Mouse (Mus musculus): ENCODE measurements around the gene Rasal1. TPM values are rescaled to one million over a fixed set of nuclear protein-coding genes. Genes with fewer than 3 reads are reported as not detected.
A peak's percentile ranks its signal among the peaks of the same experiment; 100 is the strongest.

Rasal1 gene
- not detected for total RNA-seq (2021)
- long read RNA-seq, experiment 1, result 0 reads
- long read RNA-seq, experiment 2, result 0 reads

DNA sequence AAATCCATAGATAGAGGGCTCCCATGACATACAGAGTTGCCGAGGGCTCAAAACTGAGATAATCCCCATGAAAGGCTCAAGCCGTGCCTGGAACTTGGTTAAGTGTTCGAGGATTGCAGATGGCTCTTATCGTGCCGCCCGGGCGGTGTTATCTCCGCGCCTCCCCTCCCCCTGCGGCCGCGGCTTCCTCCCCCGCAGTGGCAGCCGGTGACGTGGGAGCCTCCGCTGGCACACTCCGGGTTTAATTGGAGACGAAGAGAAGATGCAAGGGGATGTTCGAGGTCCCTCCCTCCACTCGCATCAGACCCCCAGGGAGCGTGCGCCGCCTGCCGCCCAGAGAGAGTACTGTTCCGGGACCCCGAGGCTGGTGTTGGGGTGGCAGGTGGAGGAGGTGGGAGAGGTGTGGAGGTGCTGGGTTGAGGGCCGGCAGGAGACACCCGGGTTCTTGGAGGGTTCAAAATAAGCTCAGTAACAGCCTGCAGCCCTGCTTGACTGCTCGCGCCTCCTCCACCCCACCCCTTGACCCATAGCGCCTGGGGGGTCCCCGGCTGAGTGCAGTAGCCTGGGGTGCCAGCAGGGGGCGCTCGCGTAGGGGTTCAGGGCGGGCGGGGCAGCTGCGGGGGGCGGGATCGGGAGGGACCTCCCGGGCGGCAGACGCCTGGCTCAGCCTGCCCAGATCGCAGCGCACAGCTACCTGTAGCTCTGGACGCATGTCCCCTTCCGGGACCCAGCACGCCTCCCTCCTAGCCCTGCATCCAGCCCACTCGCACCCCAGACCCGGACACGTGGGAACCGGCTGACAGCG, at the start of gene Rasal1:
Rasal1 (plus strand) TSS at position 244 of the 805 bp plus-strand sequence.
- peak; percentile 35 for DNase-seq

DNA sequence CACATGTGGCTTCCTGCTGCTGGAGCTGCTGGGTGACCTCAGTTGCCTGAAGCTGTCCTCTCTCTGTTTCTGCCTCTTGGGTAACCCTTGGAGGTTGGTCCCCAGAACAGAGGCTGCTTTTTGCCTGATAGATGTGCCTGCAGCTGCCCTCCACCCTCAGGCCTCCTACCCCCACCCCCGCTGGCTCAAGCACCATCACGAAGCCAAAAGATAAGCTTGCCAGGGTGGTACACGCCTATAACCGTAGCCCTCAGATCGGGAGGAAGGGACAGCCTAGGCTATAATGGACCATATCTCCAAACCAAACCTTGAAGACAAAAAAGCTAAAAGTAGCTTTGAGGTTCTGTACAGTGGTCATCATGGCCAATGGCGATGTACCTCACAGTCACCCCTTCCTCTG, 49.0 kb upstream of the Rasal1 start:
- no peak for DNase-seq

DNA sequence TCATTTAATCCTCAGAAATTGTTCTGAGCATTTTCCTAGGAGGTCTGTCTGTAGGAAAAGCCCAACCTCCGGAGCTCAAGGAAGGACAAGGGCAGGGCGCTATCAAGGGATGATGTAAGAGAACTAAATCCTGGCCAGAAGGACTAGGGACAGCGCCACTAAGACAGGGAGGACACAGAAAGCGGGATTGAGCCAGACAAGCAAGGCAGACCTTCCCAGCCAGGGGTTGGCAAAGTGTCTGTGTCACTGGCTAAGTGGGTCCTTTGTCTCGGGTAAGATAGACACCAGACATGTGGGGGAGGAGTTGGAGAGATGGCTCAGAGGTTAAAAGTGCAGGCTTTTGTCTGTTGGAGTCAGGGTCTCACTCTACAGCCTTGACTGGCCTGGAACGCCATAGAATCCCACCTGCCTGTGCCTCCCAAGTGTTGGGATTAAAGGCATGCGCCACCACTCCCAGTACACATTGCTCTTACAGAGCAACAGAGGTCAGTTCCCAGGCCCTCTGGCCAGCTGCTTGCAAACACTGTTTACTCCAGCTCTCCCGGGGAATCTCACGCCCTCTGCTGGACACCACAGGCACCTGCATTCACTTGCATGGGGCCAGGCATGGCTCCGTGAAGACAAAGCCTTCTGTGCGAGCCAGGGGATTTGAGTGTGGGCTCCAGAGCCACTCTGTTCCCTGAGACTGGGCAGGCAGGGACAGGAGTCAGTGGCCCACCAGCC, 47.5 kb upstream of the Rasal1 start:
- DNase-seq, result no peak

DNA sequence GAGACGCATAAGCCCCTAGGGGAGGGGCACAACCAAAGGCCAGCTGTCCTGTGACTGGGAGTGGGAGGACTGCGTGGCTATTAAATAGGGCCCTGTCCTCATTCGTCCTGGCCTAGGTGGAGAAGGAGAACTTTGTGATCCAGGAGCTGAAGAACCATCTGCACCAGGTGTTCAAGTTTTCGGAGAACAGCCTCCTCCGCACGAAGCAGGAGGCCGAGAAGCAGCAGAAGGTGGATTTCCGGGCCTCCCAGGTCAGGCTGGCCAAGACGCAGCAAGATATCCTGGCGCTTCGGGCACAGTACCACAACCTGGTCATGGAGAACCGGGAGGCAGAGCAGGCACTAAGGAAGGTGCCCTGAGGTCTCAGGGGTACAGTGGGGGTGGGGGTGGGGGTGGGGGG, 46.4 kb upstream of the Rasal1 start:
- DNase-seq, result no peak

DNA sequence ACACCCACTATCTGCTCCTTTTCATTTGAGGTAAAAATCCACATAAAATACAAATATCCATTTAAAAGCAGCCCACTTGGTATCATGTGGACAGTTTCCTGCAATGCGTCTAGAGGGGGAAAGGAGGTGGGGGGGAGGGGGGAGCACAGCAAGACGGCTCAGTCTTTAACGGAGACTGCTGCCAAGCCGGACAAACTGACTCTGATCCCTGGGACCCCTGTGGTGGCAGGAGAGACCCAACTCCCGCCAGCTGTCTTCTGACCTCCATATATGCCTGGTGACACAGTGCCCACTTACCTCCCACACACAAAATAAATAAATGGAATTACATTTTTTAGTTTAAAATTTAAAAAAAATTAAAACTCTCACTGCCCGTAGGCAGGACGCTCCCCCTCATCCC, 45.1 kb upstream of the Rasal1 start:
- no peak for DNase-seq

DNA sequence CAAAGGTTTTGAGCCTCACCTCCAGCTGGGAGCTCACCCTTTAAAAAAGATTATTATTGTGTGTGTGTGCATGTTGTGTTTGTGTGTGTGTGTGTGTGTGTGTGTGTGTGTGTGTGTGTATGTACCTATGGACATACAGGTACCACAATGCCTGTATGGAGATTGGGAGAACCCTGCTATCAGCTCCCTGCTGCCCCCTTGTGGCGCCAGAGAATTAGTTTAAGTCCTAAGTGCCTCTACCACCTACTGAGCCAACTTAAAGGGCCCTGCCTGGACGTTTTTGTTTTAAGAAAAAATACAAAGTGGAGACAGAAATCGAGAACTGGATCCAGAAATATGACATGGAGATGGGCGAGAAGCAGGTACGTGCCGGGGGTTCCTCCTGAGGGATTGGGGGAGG, 43.8 kb upstream of the Rasal1 start:
- peak; percentile 63 for DNase-seq

DNA sequence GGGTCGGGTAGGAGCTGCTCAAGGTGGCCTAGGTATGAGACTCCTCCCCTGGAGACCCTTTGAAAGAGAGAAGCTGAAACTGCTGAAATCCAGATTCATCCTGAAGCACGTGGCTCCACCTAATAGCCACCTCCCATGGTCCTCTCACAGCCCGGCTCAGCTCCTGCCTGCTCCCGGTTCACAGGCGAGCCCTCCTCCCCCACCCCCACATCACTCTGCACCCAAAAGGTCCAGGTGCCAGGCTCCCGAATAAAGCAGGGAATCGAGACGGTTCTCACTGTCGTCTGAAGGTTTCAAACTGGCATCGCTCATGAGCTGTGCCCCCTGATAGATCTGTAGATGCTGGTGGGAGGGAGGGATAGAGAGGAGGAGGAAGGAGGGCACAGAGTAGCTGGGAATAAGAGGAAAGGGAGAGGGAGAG, 43.4 kb upstream of the Rasal1 start:
- no peak for DNase-seq

DNA sequence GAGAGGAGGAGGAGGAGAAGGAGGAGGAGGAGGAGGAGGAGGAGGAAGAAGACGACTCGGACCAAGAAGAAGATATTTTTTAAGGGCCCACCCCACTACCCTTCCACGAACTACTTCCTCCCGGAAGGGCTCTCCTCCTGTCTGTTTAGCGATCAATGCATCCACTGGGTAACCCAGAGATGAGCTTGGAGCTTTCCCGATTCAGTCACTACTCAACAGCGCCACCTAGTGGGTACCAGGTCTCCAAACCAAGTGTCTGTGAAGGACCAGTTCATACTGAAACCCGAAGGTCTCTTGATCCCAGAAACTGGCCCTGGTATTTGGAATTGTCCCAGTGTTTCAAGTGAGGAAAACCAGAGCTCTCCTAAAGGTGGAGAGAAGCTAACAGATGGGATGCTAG, 42.9 kb upstream of the Rasal1 start:
- peak; percentile 77 for DNase-seq

DNA sequence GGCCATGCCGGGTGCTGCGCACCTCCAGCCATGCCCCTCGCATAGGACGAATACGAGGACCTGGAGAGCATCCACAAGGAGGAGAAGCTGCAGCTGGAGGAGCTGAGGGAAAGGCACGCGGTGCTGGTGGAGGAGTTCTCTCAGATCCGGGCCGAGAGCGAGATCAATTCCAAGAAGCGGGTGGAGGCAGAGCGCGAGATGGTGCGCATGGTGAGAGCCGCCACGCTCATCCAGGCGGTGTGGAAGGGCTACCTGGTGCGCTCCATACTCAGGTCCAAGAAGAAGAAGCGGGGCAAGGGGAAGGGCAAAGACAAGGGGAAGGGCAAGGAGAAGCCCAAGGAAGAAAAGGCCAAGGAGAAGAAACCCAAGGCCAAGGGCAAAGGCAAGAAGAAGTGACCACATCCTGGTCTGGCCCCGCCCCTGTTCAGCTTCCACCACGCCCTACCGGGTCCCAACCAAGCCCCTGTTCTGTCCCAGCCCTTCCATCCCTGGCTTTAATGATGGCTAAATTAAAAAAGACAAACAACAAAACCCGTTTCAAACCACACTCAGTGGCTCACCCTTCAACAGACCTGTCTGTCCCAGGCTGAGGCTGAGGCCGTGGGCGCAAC, 41.9 kb upstream of the Rasal1 start:
- no peak for DNase-seq

DNA sequence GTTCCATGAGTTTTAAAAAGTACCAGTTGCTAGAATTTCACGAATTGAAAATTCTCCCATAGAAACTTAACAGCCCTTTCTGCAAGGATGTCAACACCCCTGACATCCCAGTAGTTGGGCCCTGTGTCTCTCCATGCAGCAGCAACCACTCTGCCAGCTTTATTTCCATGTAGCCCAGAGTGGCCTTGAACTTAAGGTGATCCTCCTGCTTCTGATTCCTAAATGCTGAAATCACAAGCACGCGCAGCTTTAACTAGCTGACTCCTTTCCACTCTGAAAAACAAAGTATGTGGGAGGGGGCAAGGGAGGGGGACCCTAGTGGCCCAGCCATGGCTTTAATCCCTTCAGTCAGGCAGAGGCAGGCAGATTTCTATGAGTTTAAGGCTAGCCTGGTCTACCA, 41.3 kb upstream of the Rasal1 start:
- DNase-seq, result no peak

DNA sequence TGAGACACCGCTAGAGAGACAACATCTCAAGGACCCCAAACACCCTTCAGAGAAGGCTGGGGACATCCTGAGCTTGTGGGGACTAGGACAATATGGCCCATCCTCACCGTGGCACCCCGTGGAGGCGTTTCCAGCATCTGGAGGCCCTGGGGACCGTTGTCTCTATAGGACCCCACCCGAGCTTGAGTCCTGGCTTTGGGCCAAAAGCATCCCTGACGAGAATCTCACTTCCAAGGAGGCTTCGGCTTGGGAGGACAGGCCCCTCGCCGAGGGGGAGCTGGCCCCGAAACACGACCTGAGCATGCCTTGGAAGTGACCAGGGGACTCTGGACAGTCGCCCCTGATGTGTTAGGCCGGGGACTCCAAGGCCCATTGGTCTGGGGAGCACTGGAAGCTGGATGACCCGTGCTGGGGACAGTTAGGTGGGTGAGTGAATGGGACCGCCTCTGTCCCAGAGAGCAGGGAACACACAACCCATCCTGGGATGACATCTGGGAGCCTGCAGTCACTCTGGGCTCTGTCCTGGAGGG, 39.3 kb upstream of the Rasal1 start:
- DNase-seq, result no peak

DNA sequence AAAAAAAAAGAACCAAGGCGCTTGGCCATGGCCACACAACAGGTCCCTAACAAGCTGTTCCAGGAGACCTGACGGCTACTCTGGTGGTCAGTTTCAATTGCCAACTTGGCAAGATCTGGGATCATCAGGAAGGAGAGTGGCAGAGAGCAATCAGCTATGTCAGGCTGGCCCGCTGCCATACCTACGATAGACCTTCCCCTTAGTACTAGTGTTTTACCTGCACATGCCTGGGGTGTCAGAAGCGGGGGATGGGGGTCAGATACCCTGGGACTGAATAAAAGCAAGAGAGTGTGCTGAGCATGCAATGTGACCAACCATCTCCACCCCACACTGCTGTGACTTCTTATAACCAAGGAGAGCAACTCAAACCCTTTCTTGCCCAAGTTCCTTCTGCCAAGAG, 37.7 kb upstream of the Rasal1 start:
- DNase-seq, result no peak

DNA sequence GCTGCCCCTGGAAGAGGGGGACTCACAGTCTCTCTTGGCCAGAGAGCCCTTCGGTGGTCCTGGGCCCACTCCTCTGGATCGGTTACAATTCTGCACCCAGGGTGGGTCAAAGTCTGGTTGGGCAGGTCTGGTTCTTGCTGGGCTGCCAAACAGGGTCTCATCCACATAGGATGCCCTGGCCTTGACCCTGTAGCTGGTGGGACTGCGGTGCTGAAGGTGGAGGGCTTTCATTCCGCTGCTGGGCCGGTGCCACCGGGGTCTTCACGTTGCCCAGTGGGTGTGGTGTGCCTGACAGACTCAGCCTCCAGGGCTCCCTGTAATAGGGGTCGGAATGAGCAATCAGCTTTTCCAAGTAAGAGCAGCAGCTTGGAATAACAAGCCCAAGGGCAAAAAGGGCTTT, 37.2 kb upstream of the Rasal1 start:
- no peak for DNase-seq

DNA sequence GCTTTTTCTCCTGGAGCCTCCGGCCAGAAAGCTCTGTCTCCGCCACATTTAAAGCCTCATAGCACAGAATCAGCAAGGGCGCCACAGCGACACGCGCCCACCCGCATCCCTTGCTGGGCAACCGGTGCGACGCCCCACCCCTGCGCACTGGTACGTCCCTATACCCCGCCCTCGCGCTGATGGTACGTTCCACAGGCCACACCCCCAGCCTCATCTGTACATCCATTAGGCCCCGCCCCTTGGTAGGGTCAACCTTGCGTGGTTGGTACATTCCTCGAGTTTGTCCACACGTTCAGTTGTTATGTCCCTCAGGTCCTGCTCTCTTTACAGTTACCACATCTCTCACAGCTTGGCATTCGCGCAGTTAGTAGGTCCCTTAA, 36.2 kb upstream of the Rasal1 start, which contains the start of the genes Rita1 and Ddx54:
Rita1 (minus strand) TSS at position 148 of the 380 bp plus-strand sequence.
Ddx54 (plus strand) TSS at position 298 of the 380 bp plus-strand sequence.
- DNase-seq, result peak; percentile 93

DNA sequence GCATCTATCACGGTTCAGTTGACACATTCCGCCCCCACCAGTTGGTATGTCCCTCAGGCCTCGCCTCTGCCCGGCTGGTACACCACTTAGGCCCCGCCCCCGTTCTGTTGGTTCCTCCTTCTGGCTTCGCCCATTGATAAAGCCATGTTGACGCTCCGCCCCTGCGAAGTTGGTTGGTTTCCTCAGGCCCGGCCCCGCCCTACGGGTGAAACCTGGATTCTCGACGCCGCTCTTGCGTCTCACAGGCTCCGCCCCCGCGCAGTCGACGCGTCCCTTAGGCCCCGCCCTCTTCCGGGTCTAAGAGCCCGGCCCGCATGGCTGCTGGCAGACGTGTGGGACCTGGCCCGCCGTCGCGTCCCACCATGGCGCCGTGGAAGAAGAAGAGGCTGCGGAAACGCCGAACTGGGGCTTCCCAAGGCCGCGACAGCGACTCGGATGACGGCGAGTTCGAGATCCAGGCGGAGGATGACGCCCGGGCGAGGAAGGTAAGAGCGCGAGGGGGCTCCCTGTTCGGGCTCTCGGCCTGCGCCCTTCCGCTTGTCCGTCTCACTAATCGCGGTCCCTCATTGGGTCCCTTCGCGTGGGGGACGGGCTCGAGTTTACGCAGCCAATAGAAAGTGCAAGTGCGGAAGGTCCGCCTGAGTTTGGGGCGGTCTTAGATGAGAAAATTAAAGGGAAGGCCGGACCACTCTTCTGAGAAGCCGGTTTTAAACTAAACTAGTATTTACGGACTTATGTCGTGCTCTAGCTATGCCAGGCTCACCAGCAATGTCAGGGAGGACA, 35.6 kb upstream of the Rasal1 start:
- peak; percentile 100 for DNase-seq

DNA sequence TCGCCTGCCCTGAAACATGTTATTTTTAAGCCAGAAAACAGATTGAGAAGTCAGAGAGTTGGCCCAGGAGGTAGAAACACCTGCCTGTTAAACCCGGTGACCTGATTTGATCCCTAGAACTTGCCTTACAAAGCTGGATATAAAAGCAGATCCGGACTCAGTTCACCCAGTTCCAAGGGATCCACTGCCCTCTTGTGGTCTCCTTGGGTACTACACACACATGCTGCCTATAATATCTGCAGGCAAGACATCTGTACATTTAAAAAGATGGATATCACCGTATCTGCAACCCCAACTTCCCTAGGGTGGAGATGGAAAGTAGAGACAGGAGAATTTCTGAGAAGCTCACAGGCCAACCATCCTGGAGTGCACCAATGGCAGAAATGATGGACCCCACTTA, 32.7 kb upstream of the Rasal1 start:
- DNase-seq, result no peak

DNA sequence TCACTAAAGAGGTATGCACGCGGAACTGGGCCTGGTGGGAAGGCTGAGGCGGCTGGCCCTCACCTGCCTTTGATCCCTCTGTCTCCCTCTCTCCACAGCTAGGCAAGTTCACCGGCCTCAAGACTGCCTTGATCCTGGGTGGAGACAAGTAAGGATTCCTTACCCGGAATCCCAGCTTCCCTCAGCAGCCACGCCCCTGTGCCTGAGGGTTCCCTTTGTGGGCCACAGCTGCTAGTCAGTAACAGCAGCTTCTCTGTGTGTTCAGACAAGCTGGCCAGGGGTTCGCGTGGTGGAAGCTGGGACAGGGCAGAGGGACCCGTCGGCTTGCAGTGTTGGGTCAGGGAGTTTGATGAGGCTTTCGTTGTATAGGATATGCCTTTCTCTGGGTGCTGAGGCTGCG, 29.8 kb upstream of the Rasal1 start:
- no peak for DNase-seq

DNA sequence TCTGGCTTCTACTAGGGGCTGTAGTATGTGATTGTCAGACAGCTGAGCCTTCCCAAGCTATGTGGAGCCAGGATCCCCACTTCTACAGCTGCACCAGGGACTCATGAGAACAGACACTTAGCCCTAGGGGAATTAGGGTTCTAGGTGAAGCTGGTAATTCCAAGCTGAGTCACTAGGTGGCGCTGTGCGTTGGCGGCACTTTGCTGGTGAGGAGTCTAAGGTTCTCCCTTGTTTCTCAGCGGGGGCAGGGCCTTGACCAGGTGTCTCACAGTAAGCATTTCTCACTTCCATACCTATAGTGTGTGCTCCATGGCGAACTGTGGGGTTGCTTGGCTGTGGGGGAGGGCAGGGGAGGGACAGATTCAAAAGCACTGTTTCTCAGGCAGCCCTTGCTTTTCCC, 29.4 kb upstream of the Rasal1 start:
- DNase-seq, result no peak

DNA sequence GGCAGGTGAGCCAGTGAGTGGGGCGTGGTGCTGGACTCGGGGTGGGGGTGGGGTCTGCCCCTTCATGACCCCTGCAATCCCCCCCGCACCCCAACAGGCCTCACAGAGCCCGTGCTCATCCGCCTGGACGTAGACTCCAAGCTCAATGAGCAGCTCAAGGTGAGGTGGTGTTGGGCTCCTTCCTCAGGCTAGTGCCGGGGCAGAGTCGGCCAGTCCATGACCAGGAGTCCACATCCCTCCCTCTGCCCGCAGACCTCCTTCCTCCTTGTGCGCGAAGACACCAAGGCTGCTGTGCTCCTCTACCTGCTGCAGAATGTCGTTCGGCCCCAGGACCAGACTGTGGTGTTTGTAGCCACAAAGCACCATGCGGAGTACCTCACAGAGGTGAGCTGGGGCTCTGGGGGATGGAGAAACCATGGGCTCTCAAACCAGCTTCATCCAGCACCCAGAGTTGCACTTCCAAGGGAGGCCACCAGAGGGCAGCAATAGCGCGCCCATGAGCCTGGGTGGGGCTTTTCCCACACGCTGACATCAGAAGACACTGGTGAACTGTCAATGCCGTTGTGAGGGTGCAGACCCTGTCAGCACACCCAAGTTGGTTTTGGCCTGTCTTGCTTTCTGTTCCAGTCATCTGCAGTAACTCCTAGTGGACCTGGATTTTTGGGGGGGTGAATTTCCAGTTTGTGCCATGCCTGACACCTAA, 28.1 kb upstream of the Rasal1 start:
- peak; percentile 63 for DNase-seq

DNA sequence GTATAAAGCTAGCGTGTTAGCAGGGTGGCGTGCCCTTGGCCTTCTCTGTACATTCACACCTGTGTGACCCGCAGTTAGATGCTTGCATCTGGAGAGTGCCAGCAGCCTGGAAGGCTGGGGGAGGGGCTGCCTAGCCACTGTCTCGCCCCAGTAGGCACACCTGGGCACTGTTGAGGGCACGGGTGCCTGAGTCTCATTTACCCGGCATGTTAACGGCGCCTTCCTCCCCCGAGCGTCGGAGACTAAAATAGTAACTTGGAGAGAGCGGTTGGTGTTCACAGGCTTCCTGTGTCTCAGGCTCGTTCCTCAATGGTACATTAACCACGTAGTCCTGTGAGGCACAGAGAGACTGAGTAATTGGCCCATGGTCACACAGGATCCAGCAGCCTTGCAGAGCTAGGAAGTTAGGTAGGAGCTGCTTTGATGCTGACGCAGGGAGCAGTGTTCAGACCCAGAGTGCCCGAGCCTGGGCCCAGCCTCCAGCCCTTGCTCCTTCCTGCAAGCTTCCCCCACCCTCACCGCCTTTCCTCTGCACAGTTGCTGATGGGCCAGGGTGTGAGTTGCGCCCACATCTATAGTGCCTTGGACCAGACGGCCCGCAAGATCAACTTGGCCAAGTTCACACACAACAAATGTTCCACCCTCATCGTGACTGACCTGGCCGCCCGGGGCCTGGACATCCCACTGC, 27.4 kb upstream of the Rasal1 start:
- no peak for DNase-seq

DNA sequence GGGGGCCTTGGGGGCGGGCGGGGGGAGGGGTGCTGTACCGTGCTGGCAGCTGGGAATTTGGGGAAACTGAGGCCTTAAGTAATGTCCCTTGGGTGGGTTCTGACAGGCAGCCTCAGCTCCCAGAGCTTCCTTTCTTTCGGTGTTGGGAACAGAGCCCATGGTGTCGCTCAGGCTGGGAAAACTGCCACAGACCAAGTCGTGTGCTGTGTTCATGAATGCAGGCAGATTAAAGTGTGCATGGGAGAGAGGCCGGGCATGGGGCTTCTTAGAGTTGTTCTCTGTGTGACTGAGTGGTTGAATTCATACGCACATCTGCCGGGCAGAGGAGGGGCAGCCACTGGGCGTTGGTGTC, 26.8 kb upstream of the Rasal1 start:
- DNase-seq, result no peak
